Mouse (Mus musculus): Measurements from ENCODE around the gene Lck.

GRCm38 (mm10) chr4:129572236-129573092 is 977 bp downstream of the Lck start:
- TF ChIP-seq POLR2A (IDR thresholded peaks at IDR 0.05; ENCODE audit: borderline replicate concordance, low read depth, low read length) (no peak), CTCF (IDR thresholded peaks at IDR 0.05; ENCODE audit: low read depth, low read length) (no peak)

Data from bone marrow macrophage, adult 2 months (primary cell).